Mouse (Mus musculus): ENCODE results near the gene Cplx2. TPM values are rescaled to one million over a fixed set of nuclear protein-coding genes. Genes with fewer than 3 reads are reported as not detected.

Cplx2 gene
- polyA plus RNA-seq, 1 experiment = 13.2 TPM

GRCm38 (mm10) chr13:54359181-54359580, 12.0 kb upstream of the Cplx2 start:
- no peak overlapping the region for H3K4me3 ChIP-seq (ENCODE audit: insufficient read depth, low read length)
- TF ChIP-seq CTCF (IDR thresholded peaks at IDR 0.05; ENCODE audit: borderline replicate concordance, insufficient read depth, low read length) (no peak), POLR2A (IDR thresholded peaks at IDR 0.05; ENCODE audit: low read depth, low read length) (no peak)
- no peak overlapping the region for H3K27ac ChIP-seq (ENCODE audit: insufficient read depth, low read length)
- H3K4me1 ChIP-seq (ENCODE audit: control insufficient read depth, insufficient read depth, low read length) = no peaks in the 10 kb centered on the region

GRCm38 (mm10) chr13:54364686-54365085, 6.5 kb upstream of the Cplx2 start:
- TF ChIP-seq POLR2A (IDR thresholded peaks at IDR 0.05; ENCODE audit: low read depth, low read length) (no peak), CTCF (IDR thresholded peaks at IDR 0.05; ENCODE audit: borderline replicate concordance, insufficient read depth, low read length) (no peak)
- H3K4me1 ChIP-seq (ENCODE audit: control insufficient read depth, insufficient read depth, low read length) = no peaks in the 10 kb centered on the region
- H3K4me3 ChIP-seq (ENCODE audit: insufficient read depth, low read length) = no peak overlapping the region
- no peak overlapping the region for H3K27ac ChIP-seq (ENCODE audit: insufficient read depth, low read length)

- Histone ChIP-seq H3K27ac (ENCODE audit: insufficient read depth, low read length) (no peak overlapping the region), H3K4me3 (ENCODE audit: insufficient read depth, low read length) (no peak overlapping the region), H3K4me1 (ENCODE audit: control insufficient read depth, insufficient read depth, low read length) (no peaks in the 10 kb centered on the region)
- TF ChIP-seq POLR2A (IDR thresholded peaks at IDR 0.05; ENCODE audit: low read depth, low read length) = no peak
- TF ChIP-seq CTCF (IDR thresholded peaks at IDR 0.05; ENCODE audit: borderline replicate concordance, insufficient read depth, low read length) = 0 out of 2 replicates have a peak, but pooled peaks have one; percentile 2
Observed at GRCm38 (mm10) chr13:54367758-54368157, 3.4 kb upstream of the Cplx2 start.

- Histone ChIP-seq H3K27ac (ENCODE audit: insufficient read depth, low read length) (no peak overlapping the region), H3K4me3 (ENCODE audit: insufficient read depth, low read length) (no peak overlapping the region), H3K4me1 (ENCODE audit: control insufficient read depth, insufficient read depth, low read length) (no peaks in the 10 kb centered on the region)
- TF ChIP-seq CTCF (IDR thresholded peaks at IDR 0.05; ENCODE audit: borderline replicate concordance, insufficient read depth, low read length) (no peak), POLR2A (IDR thresholded peaks at IDR 0.05; ENCODE audit: low read depth, low read length) (no peak)
Observed at GRCm38 (mm10) chr13:54368181-54368580, 3.0 kb upstream of the Cplx2 start.

- no peak overlapping the region for H3K4me3 ChIP-seq (ENCODE audit: insufficient read depth, low read length)
Observed at GRCm38 (mm10) chr13:54371387-54372330, 510 bp downstream of the Cplx2 start.

GRCm38 (mm10) chr13:54372665-54373064, 1.5 kb downstream of the Cplx2 start:
- no peak overlapping the region for H3K27ac ChIP-seq (ENCODE audit: insufficient read depth, low read length)
- H3K4me1 ChIP-seq (ENCODE audit: control insufficient read depth, insufficient read depth, low read length) = no peaks in the 10 kb centered on the region
- TF ChIP-seq POLR2A (IDR thresholded peaks at IDR 0.05; ENCODE audit: low read depth, low read length) = no peak
- peak; percentile 93 for TF ChIP-seq CTCF (IDR thresholded peaks at IDR 0.05; ENCODE audit: borderline replicate concordance, insufficient read depth, low read length)
- H3K4me3 ChIP-seq (ENCODE audit: insufficient read depth, low read length) = no peak overlapping the region

More at GRCm38 (mm10) chr13:54371387-54372330, 510 bp downstream of the Cplx2 start:
- Histone ChIP-seq H3K27ac (ENCODE audit: insufficient read depth, low read length) (no peak overlapping the region), H3K4me1 (ENCODE audit: control insufficient read depth, insufficient read depth, low read length) (no peaks in the 10 kb centered on the region)
- TF ChIP-seq CTCF (IDR thresholded peaks at IDR 0.05; ENCODE audit: borderline replicate concordance, insufficient read depth, low read length) (peak; percentile 16; the same call in 1 of the 2 replicates), POLR2A (IDR thresholded peaks at IDR 0.05; ENCODE audit: low read depth, low read length) (no peak)

- H3K4me1 ChIP-seq (ENCODE audit: control insufficient read depth, insufficient read depth, low read length) = no peaks in the 10 kb centered on the region
- TF ChIP-seq POLR2A (IDR thresholded peaks at IDR 0.05; ENCODE audit: low read depth, low read length) (no peak), CTCF (IDR thresholded peaks at IDR 0.05; ENCODE audit: borderline replicate concordance, insufficient read depth, low read length) (no peak)
- H3K4me3 ChIP-seq (ENCODE audit: insufficient read depth, low read length) = no peak overlapping the region
- no peak overlapping the region for H3K27ac ChIP-seq (ENCODE audit: insufficient read depth, low read length)
Observed at GRCm38 (mm10) chr13:54374106-54374706, 3.1 kb downstream of the Cplx2 start.

GRCm38 (mm10) chr13:54375497-54376495, 4.6 kb downstream of the Cplx2 start:
- no peak overlapping the region for H3K27ac ChIP-seq (ENCODE audit: insufficient read depth, low read length)
- TF ChIP-seq POLR2A (IDR thresholded peaks at IDR 0.05; ENCODE audit: low read depth, low read length) (no peak), CTCF (IDR thresholded peaks at IDR 0.05; ENCODE audit: borderline replicate concordance, insufficient read depth, low read length) (no peak)
- no peak overlapping the region for H3K4me3 ChIP-seq (ENCODE audit: insufficient read depth, low read length)
- no peaks in the 10 kb centered on the region for H3K4me1 ChIP-seq (ENCODE audit: control insufficient read depth, insufficient read depth, low read length)

GRCm38 (mm10) chr13:54376736-54377135, 5.6 kb downstream of the Cplx2 start:
- Histone ChIP-seq H3K4me3 (ENCODE audit: insufficient read depth, low read length) (no peak overlapping the region), H3K27ac (ENCODE audit: insufficient read depth, low read length) (no peak overlapping the region), H3K4me1 (ENCODE audit: control insufficient read depth, insufficient read depth, low read length) (no peaks in the 10 kb centered on the region)
- TF ChIP-seq POLR2A (IDR thresholded peaks at IDR 0.05; ENCODE audit: low read depth, low read length) (no peak), CTCF (IDR thresholded peaks at IDR 0.05; ENCODE audit: borderline replicate concordance, insufficient read depth, low read length) (no peak)

Data from embryonic fibroblast, embryonic 13.5 days (primary cell).